Mouse (Mus musculus): ENCODE results near the gene Vps51. TPM values are rescaled to one million over a fixed set of nuclear protein-coding genes. Genes with fewer than 3 reads are reported as not detected.

Gene Vps51
- polyA plus RNA-seq, 1 experiment = not detected

- TF ChIP-seq POLR2A (IDR thresholded peaks at IDR 0.05; ENCODE audit: insufficient read depth, low read depth, low read length) (no peak), CTCF (IDR thresholded peaks at IDR 0.05; ENCODE audit: insufficient read depth, low read depth, low read length) (no peak)
- H3K4me3 ChIP-seq (ENCODE audit: insufficient read depth, low read depth, low read length) = no peak overlapping the region
- no peak overlapping the region for H3K27ac ChIP-seq (ENCODE audit: insufficient read depth, low read depth, low read length)
- 77% methylated on average over 9 of the region's 9 CpGs for WGBS
- no peaks in the 10 kb centered on the region for H3K4me1 ChIP-seq (ENCODE audit: control insufficient read depth, insufficient read depth, low read length)
Observed at GRCm38 (mm10) chr19:6035966-6036585, 41.0 kb downstream of the Vps51 start.

DNA sequence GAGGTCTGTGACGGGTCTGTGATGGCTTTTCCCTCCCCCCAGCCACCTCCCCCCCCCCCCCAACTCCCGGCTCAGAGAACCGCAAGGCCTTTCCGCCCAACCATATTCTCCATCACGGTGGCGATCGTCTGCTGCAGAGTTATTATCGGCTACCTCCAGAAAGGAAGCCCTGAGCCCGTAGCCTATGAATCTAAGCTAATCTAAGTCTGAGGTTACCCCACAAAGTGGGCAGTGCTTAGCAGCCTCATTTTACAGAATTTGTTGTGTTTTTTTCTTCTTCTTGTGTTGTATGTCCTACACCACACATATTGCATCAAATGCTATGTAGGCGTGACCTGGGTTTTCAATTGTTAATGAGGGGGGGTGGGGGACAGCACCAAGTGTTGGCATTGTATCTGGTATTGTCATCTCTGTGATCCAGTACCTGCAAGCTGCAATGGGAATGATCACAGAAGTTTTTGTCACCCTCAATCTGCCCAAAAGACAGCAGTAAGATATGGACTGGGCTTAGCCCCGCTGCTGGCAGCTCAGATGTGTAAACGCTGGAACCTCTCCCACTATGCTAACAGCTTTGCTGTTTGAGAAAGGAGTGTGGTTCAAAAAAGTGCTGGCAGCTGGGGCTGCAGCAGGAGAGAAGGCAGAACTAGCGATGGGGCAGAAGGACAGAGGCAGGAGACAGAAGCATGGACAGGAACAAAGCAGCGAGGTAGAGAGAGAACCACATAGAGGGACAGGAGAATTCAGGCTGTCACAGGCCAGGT, 46.3 kb downstream of the Vps51 start:
- no peak for TF ChIP-seq POLR2A (IDR thresholded peaks at IDR 0.05; ENCODE audit: insufficient read depth, low read depth, low read length)
- no peak for TF ChIP-seq CTCF (IDR thresholded peaks at IDR 0.05; ENCODE audit: insufficient read depth, low read depth, low read length)
- no peak overlapping the region for H3K4me3 ChIP-seq (ENCODE audit: insufficient read depth, low read depth, low read length)
- H3K27ac ChIP-seq (ENCODE audit: insufficient read depth, low read depth, low read length) = no peak overlapping the region
- 71% methylated on average over 14 of the region's 14 CpGs for WGBS
- H3K4me1 ChIP-seq (ENCODE audit: control insufficient read depth, insufficient read depth, low read length) = no peaks in the 10 kb centered on the region

GRCm38 (mm10) chr19:6029426-6029825, 47.6 kb downstream of the Vps51 start:
- 82% methylated on average over 9 of the region's 9 CpGs for WGBS
- Histone ChIP-seq H3K4me3 (ENCODE audit: insufficient read depth, low read depth, low read length) (no peak overlapping the region), H3K27ac (ENCODE audit: insufficient read depth, low read depth, low read length) (no peak overlapping the region), H3K4me1 (ENCODE audit: control insufficient read depth, insufficient read depth, low read length) (no peaks in the 10 kb centered on the region)
- TF ChIP-seq POLR2A (IDR thresholded peaks at IDR 0.05; ENCODE audit: insufficient read depth, low read depth, low read length) (no peak), CTCF (IDR thresholded peaks at IDR 0.05; ENCODE audit: insufficient read depth, low read depth, low read length) (no peak)

DNA sequence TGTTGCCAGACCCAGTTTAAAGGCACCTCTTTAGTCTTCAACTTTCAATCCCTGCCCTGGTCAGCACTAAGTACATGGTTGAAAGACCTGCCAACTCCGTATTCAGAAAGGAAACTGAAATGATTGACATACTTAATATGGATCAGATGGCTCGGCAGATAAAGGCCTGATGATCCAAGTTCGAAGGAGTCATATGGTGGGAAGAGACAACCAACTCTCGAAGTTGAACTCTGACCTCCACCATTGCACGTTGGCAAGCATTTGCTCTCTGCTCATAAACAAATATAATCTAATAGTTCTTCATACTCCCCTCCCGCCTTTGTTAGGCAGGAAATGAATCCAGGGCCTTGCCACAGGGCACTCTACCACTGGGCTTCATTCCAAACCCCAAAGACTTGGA, 48.0 kb downstream of the Vps51 start:
- WGBS = 85% methylated on average over 6 of the region's 6 CpGs
- Histone ChIP-seq H3K27ac (ENCODE audit: insufficient read depth, low read depth, low read length) (no peak overlapping the region), H3K4me3 (ENCODE audit: insufficient read depth, low read depth, low read length) (no peak overlapping the region), H3K4me1 (ENCODE audit: control insufficient read depth, insufficient read depth, low read length) (no peaks in the 10 kb centered on the region)
- TF ChIP-seq CTCF (IDR thresholded peaks at IDR 0.05; ENCODE audit: insufficient read depth, low read depth, low read length) (no peak), POLR2A (IDR thresholded peaks at IDR 0.05; ENCODE audit: insufficient read depth, low read depth, low read length) (no peak)

- Histone ChIP-seq H3K27ac (ENCODE audit: insufficient read depth, low read depth, low read length) (no peak overlapping the region), H3K4me1 (ENCODE audit: control insufficient read depth, insufficient read depth, low read length) (no peaks in the 10 kb centered on the region), H3K4me3 (ENCODE audit: insufficient read depth, low read depth, low read length) (no peak overlapping the region)
- WGBS = 81% methylated on average over 7 of the region's 7 CpGs
- TF ChIP-seq POLR2A (IDR thresholded peaks at IDR 0.05; ENCODE audit: insufficient read depth, low read depth, low read length) (no peak), CTCF (IDR thresholded peaks at IDR 0.05; ENCODE audit: insufficient read depth, low read depth, low read length) (no peak)
Observed at GRCm38 (mm10) chr19:6023930-6024329, 53.1 kb downstream of the Vps51 start.

DNA sequence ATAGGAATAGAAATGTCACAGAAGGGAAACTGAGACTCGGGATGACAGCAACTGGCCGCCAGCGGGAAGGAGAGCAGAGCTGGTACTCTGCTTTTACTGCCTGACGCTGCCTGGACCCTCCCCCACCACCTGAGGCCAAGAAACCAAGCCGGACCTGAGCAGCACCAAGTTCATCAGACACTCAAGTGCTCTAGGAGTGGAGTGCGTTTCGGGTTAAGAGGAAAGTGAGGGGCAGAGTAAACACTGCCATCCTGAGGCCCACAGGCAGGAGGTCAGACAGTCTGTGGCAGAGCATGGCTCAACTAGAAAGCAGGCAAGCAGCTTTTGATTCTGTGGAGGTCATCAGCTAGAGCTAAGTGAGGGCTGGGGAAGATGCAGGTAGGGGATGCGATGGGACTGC, 54.0 kb downstream of the Vps51 start:
- 74% methylated on average over 8 of the region's 8 CpGs for WGBS
- Histone ChIP-seq H3K4me3 (ENCODE audit: insufficient read depth, low read depth, low read length) (no peak overlapping the region), H3K27ac (ENCODE audit: insufficient read depth, low read depth, low read length) (no peak overlapping the region), H3K4me1 (ENCODE audit: control insufficient read depth, insufficient read depth, low read length) (no peaks in the 10 kb centered on the region)
- no peak for TF ChIP-seq CTCF (IDR thresholded peaks at IDR 0.05; ENCODE audit: insufficient read depth, low read depth, low read length)
- TF ChIP-seq POLR2A (IDR thresholded peaks at IDR 0.05; ENCODE audit: insufficient read depth, low read depth, low read length) = no peak

GRCm38 (mm10) chr19:6020276-6020675, 56.8 kb downstream of the Vps51 start:
- 50% methylated on average over 3 of the region's 3 CpGs for WGBS
- Histone ChIP-seq H3K4me1 (ENCODE audit: control insufficient read depth, insufficient read depth, low read length) (peaks cover 11% of the 10 kb centered on the region; the same call in 1 of the 2 replicates), H3K27ac (ENCODE audit: insufficient read depth, low read depth, low read length) (no peak overlapping the region), H3K4me3 (ENCODE audit: insufficient read depth, low read depth, low read length) (no peak overlapping the region)
- TF ChIP-seq POLR2A (IDR thresholded peaks at IDR 0.05; ENCODE audit: insufficient read depth, low read depth, low read length) (no peak), CTCF (IDR thresholded peaks at IDR 0.05; ENCODE audit: insufficient read depth, low read depth, low read length) (no peak)

DNA sequence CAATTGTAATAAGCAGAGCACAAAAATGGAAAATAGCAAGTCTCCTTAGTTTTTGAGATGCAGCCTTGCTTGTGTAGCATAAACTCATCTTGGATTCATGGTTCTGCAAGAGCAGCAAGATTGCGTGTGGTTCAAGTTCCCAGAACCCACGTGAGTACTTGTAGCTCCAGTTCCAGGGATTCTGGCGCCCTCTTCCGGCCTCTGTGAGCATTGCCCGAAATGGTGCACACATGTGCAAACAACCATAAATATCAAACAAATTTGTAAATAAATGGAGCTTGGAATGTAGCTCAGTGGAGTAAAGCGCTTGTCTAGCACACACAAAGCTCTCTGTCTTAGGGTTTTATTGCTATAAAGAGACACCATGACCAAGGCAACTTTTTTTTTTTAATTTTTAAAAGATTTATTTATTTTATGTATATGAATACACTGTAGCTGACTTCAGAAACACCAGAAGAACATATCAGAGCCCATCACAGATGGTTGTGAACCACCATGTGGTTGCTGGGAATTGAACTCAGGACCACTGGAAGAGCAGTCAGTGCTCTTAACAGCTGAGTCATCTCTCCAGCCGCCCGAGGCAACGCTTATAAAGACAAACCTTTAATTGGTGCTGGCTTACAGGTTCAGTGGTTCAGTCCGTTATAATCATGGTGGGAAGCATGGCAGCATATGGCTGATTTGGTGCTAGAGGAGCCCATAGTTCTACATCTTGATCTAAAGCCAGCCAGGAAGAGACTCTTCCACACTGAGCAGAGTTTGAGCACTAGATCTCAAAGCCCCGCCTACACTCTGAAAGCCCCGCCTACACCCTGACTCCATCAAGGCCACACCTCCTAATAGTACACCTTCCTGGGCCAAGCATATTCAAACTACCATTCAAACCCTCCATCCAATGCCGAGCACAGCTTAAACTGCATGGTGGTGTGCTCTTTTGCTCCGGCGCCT, 58.6 kb downstream of the Vps51 start:
- 27% methylated on average over 15 of the region's 15 CpGs for WGBS
- Histone ChIP-seq H3K27ac (ENCODE audit: insufficient read depth, low read depth, low read length) (no peak overlapping the region), H3K4me1 (ENCODE audit: control insufficient read depth, insufficient read depth, low read length) (peaks cover 22% of the 10 kb centered on the region), H3K4me3 (ENCODE audit: insufficient read depth, low read depth, low read length) (no peak overlapping the region)
- TF ChIP-seq POLR2A (IDR thresholded peaks at IDR 0.05; ENCODE audit: insufficient read depth, low read depth, low read length) (no peak), CTCF (IDR thresholded peaks at IDR 0.05; ENCODE audit: insufficient read depth, low read depth, low read length) (peak; percentile 79)

Other genes starting within 250 kb of the Vps51 start
- gene Frmd8, start 202.0 kb downstream of the Vps51 start, polyA plus RNA-seq (2012; ENCODE audit: insufficient read depth, insufficient read length, low replicate concordance, missing spikeins) = not detected in 2 replicates
- gene Slc25a45, start 199.4 kb downstream of the Vps51 start, polyA plus RNA-seq (2012; ENCODE audit: insufficient read depth, insufficient read length, low replicate concordance, missing spikeins) = not detected in 2 replicates
- not detected in 2 replicates for gene Tigd3, start 183.1 kb downstream of the Vps51 start, polyA plus RNA-seq (2012; ENCODE audit: insufficient read depth, insufficient read length, low replicate concordance, missing spikeins)
- gene Dpf2, start 164.2 kb downstream of the Vps51 start, polyA plus RNA-seq (2012; ENCODE audit: insufficient read depth, insufficient read length, low replicate concordance, missing spikeins) = not detected in 2 replicates
- not detected in 2 replicates for gene Cdc42ep2, start 152.4 kb downstream of the Vps51 start, polyA plus RNA-seq (2012; ENCODE audit: insufficient read depth, insufficient read length, low replicate concordance, missing spikeins)
- gene Pola2, start 113.0 kb downstream of the Vps51 start, polyA plus RNA-seq (2012; ENCODE audit: insufficient read depth, insufficient read length, low replicate concordance, missing spikeins) = not detected in 2 replicates
- gene Slc22a20, start 91.1 kb downstream of the Vps51 start, polyA plus RNA-seq (2012; ENCODE audit: insufficient read depth, insufficient read length, low replicate concordance, missing spikeins) = not detected in 2 replicates
- not detected in 2 replicates for gene Capn1, start 61.3 kb downstream of the Vps51 start, polyA plus RNA-seq (2012; ENCODE audit: insufficient read depth, insufficient read length, low replicate concordance, missing spikeins)
- gene Syvn1, start 30.7 kb downstream of the Vps51 start, polyA plus RNA-seq (2012; ENCODE audit: insufficient read depth, insufficient read length, low replicate concordance, missing spikeins) = not detected in 2 replicates
- not detected in 2 replicates for gene Mrpl49, start 19.4 kb downstream of the Vps51 start, polyA plus RNA-seq (2012; ENCODE audit: insufficient read depth, insufficient read length, low replicate concordance, missing spikeins)
- 1,126 and 1,387 TPM in 2 replicates for gene Fau, start 19.4 kb downstream of the Vps51 start, polyA plus RNA-seq (2012; ENCODE audit: insufficient read depth, insufficient read length, low replicate concordance, missing spikeins)
- gene Znhit2, start 16.0 kb downstream of the Vps51 start, polyA plus RNA-seq (2012; ENCODE audit: insufficient read depth, insufficient read length, low replicate concordance, missing spikeins) = not detected in 2 replicates
- gene Tm7sf2, start 8.9 kb downstream of the Vps51 start, polyA plus RNA-seq (2012; ENCODE audit: insufficient read depth, insufficient read length, low replicate concordance, missing spikeins) = not detected in 2 replicates
- gene Tmem262, start 2.8 kb upstream of the Vps51 start, polyA plus RNA-seq (2012; ENCODE audit: insufficient read depth, insufficient read length, low replicate concordance, missing spikeins) = not detected in 2 replicates
- gene Gm28374, start 5.0 kb upstream of the Vps51 start, polyA plus RNA-seq (2012; ENCODE audit: insufficient read depth, insufficient read length, low replicate concordance, missing spikeins) = not detected in 2 replicates
- gene Zfpl1, start 7.7 kb upstream of the Vps51 start, polyA plus RNA-seq (2012; ENCODE audit: insufficient read depth, insufficient read length, low replicate concordance, missing spikeins) = not detected in 2 replicates
- not detected in 2 replicates for gene Cdca5, start 7.8 kb upstream of the Vps51 start, polyA plus RNA-seq (2012; ENCODE audit: insufficient read depth, insufficient read length, low replicate concordance, missing spikeins)
- gene AC131692.1, start 17.2 kb upstream of the Vps51 start, polyA plus RNA-seq (2012; ENCODE audit: insufficient read depth, insufficient read length, low replicate concordance, missing spikeins) = not detected in 2 replicates
- not detected in 2 replicates for gene Naaladl1, start 28.6 kb upstream of the Vps51 start, polyA plus RNA-seq (2012; ENCODE audit: insufficient read depth, insufficient read length, low replicate concordance, missing spikeins)
- gene Sac3d1, start 41.4 kb upstream of the Vps51 start, polyA plus RNA-seq (2012; ENCODE audit: insufficient read depth, insufficient read length, low replicate concordance, missing spikeins) = not detected in 2 replicates
- not detected in 2 replicates for gene Snx15, start 51.1 kb upstream of the Vps51 start, polyA plus RNA-seq (2012; ENCODE audit: insufficient read depth, insufficient read length, low replicate concordance, missing spikeins)
- gene Batf2, start 63.8 kb upstream of the Vps51 start, polyA plus RNA-seq (2012; ENCODE audit: insufficient read depth, insufficient read length, low replicate concordance, missing spikeins) = not detected in 2 replicates
- not detected in 2 replicates for gene Arl2, start 64.3 kb upstream of the Vps51 start, polyA plus RNA-seq (2012; ENCODE audit: insufficient read depth, insufficient read length, low replicate concordance, missing spikeins)
- not detected in 2 replicates for gene Majin, start 107.2 kb upstream of the Vps51 start, polyA plus RNA-seq (2012; ENCODE audit: insufficient read depth, insufficient read length, low replicate concordance, missing spikeins)
- not detected in 2 replicates for gene Gpha2, start 149.1 kb upstream of the Vps51 start, polyA plus RNA-seq (2012; ENCODE audit: insufficient read depth, insufficient read length, low replicate concordance, missing spikeins)
- gene Ppp2r5b, start 158.6 kb upstream of the Vps51 start, polyA plus RNA-seq (2012; ENCODE audit: insufficient read depth, insufficient read length, low replicate concordance, missing spikeins) = not detected in 2 replicates
- gene Atg2a, start 164.4 kb upstream of the Vps51 start, polyA plus RNA-seq (2012; ENCODE audit: insufficient read depth, insufficient read length, low replicate concordance, missing spikeins) = not detected in 2 replicates
- gene Ehd1, start 199.5 kb upstream of the Vps51 start, polyA plus RNA-seq (2012; ENCODE audit: insufficient read depth, insufficient read length, low replicate concordance, missing spikeins) = not detected in 2 replicates
- gene Cdc42bpg, start 229.2 kb upstream of the Vps51 start, polyA plus RNA-seq (2012; ENCODE audit: insufficient read depth, insufficient read length, low replicate concordance, missing spikeins) = not detected in 2 replicates